Mouse (Mus musculus) hindbrain, embryonic 11.5 days (tissue): ENCODE results near the gene Pou3f1. TPM values are rescaled to one million over a fixed set of nuclear protein-coding genes. Genes with fewer than 3 reads are reported as not detected.

ENCODE experiments used
- ATAC-seq: fragments of 200-750 bp; cut with Nextera tagmentation; 2 replicates; pipeline ENCODE4 v1.8.0; 2017; ENCODE audit warnings: mild to moderate bottlenecking, moderate TSS enrichment, moderate library complexity; ENCODE audit not compliant: low FRiP score
- DNase-seq: peaks from one replicate; pipeline ENCODE4 v3.0.0-alpha.2; 2015; ENCODE audit warnings: low spot score
- H3K27ac ChIP-seq: fragments of 300-500 bp; sonication (generic); 2 replicates; pipeline ENCODE4 v1.5.1; 2014; ENCODE audit warnings: mild to moderate bottlenecking, low read depth, low read length
- H3K27me3 ChIP-seq: fragments of 300-500 bp; sonication (generic); 2 replicates; pipeline ENCODE4 v1.6.1; 2014; ENCODE audit warnings: mild to moderate bottlenecking, low read length, moderate library complexity, mixed read lengths; ENCODE audit not compliant: control insufficient read depth, insufficient read depth
- H3K36me3 ChIP-seq: fragments of 300-500 bp; sonication (generic); 2 replicates; pipeline ENCODE4 v1.6.1; 2014; ENCODE audit warnings: mild to moderate bottlenecking, low read length, moderate library complexity, mixed read lengths; ENCODE audit not compliant: control insufficient read depth, insufficient read depth
- H3K4me1 ChIP-seq: fragments of 300-500 bp; sonication (generic); replicated peaks from 2 replicates; pipeline ENCODE4 v1.6.1; 2014; ENCODE audit warnings: low read length, mixed read lengths; ENCODE audit not compliant: control insufficient read depth, insufficient read depth
- H3K4me2 ChIP-seq: fragments of 300-500 bp; sonication (generic); replicated peaks from 2 replicates; pipeline ENCODE4 v1.6.1; 2014; ENCODE audit warnings: mild to moderate bottlenecking, low read depth, low read length
- H3K4me3 ChIP-seq: fragments of 300-500 bp; sonication (generic); 2 replicates; pipeline ENCODE4 v1.5.1; 2014; ENCODE audit warnings: low read depth, low read length
- H3K9ac ChIP-seq: fragments of 300-500 bp; sonication (generic); 2 replicates; pipeline ENCODE4 v1.6.1; 2014; ENCODE audit warnings: low read depth, low read length
- H3K9me3 ChIP-seq: fragments of 300-500 bp; sonication (generic); 2 replicates; pipeline ENCODE4 v1.6.1; 2016; ENCODE audit warnings: low read length; ENCODE audit not compliant: control insufficient read depth
- WGBS: fragments of 180-500 bp; shearing (Covaris S2); extraction: QIAGEN DNeasy Blood & Tissue Kit; methylation state at CpG from one replicate; pipeline ENCODE4 v1.1.7; 2014; 5-methylcytosine and 5-hydroxymethylcytosine counted together
- polyA plus RNA-seq: library from polyadenylated mRNA; unstranded; fragments of >200 nt; fragmentation: Nextera tagmentation; extraction: Ambion mirVana; gene quantifications from 2 replicates; pipeline ENCODE4 v1.2.1, GENCODE M21; 2014

Pou3f1 gene
- polyA plus RNA-seq, 1 experiment from 2014 or later: 17.4 TPM

DNA sequence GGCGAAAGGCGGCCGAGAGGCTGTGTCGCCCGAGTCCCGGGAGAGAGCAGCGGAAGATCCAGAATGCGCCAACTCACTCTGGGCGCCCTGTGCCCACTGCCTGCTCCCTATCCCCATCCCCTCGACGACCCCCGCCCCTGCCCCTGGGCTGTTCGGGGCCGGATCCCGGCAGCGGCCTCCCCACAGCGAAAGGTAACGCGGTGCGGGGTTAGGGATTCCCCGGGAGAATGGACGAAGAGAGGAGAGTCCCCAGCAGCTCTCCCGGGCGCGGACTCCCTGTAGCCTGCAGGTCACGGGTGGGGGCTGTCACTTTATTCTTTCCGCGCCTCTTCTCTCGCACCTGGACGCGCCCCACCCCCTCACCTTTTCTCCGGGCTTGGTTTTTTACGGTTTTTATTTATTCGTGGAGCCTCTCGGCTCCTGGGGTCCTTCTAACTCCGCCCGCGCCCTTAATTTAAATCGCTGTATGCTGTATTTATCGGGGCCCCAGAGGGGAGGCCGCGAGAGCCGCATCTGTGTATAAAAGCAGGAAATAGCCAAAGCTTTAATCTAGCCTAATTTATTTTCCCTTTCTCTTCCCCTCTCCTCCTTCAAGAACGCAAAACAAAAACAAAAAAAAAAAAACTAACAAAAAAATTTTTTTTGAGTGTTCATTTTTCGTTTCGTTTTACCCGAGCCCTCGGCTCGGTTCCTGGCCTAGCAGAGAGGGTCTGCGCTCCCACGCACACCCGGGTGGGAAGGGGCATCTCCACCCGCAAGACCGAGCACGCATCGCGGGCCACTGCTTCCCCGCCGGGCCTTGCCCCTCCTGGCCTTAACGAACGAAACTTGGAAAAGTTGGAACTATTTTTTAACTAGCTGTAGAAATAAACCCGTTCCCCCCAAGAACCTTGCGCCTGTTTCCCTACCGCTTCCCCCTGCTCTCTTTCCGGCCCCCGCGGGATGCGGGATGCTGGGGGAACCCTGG, 2.9 kb downstream of the Pou3f1 start:
- Histone ChIP-seq H3K4me2 (peak overlapping the region; percentile 87), H3K4me3 (peak overlapping the region; percentile 57), H3K27me3 (peaks cover 61% of the 10 kb centered on the region), H3K9me3 (no peaks in the 10 kb centered on the region), H3K4me1 (peaks cover 11% of the 10 kb centered on the region), H3K27ac (0 out of 2 replicates have a peak overlapping the region, but pooled peaks have one; percentile 24), H3K9ac (peak overlapping the region; percentile 68), H3K36me3 (no peaks in the 10 kb centered on the region)
- WGBS: under 1% methylated on average over 68 of the region's 68 CpGs
- ATAC-seq: no peak
- peak; percentile 53 for DNase-seq

DNA sequence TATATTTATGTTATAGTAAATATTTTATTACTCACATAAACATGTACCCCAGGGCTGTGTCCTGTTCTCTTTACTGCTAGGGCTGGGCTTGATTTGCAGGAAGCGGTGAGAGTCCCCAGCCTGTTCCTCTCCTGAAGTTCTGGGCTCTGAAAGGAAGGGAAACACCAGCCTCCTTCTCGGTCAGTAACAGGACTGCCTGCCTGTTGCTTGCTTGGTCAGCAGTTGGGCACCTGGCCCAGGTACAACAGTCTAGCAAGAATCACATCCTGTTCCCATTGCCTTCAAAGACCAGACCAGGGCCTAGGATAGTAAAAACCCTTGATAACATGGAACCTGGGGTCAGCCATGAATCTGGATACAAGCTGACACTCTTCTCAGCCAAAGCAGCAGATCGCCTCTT, 4.0 kb downstream of the Pou3f1 start:
- no peaks in the 10 kb centered on the region for H3K9me3 ChIP-seq
- peaks cover 11% of the 10 kb centered on the region for H3K4me1 ChIP-seq
- ATAC-seq: no peak
- H3K36me3 ChIP-seq: no peaks in the 10 kb centered on the region
- H3K4me2 ChIP-seq: peak overlapping the region; percentile 35
- peak overlapping the region; percentile 21 for H3K4me3 ChIP-seq
- H3K27ac ChIP-seq: no peak overlapping the region
- 45% methylated on average over 3 of the region's 3 CpGs for WGBS
- DNase-seq: no peak
- H3K27me3 ChIP-seq: peaks cover 51% of the 10 kb centered on the region
- no peak overlapping the region for H3K9ac ChIP-seq

DNA sequence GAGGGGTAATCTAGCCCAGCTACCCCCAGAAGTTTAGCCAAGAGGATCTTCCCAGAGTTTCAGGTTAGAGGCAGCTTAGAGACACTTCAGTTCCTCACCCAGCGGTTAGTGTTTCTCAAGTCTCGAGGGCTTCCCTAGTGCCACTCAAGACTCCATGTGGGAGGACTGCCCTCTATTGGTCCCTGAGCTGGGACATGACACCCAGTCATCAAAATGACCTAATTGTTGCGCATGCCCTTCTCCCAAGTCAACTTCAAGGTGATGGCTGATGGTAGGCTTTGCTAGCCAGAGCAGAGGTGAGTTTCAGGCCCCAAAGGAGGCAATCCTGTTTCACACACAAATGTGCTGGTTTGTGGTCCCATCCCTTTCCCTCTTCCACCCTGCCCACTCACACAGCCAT, 6.4 kb downstream of the Pou3f1 start:
- peaks cover 16% of the 10 kb centered on the region for H3K4me1 ChIP-seq
- H3K4me2 ChIP-seq: no peak overlapping the region
- DNase-seq (no peak), ATAC-seq (no peak)
- H3K9me3 ChIP-seq: no peaks in the 10 kb centered on the region
- H3K36me3 ChIP-seq: no peaks in the 10 kb centered on the region
- no peak overlapping the region for H3K9ac ChIP-seq
- H3K27me3 ChIP-seq: peaks cover 38% of the 10 kb centered on the region
- no peak overlapping the region for H3K4me3 ChIP-seq
- WGBS: 66% methylated on average over 3 of the region's 3 CpGs
- H3K27ac ChIP-seq: no peak overlapping the region

DNA sequence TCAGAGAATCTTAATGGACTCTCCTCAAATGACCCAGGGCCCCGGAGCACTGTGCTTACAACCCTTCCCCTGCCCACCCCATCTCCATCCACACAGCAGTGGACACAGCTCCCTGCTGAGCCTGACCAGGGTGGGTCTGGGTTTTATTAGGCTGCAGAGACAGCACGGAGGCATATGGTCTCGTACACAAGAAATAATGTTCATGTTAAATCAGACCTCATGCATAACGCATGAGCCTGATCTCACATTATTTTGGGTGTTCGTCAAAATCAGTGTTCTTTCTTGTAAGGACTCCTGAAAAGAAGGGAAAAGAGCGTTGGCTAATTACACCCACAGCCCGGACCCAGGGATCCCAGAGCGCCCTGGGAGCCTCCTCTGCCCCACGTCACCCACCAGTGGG, 7.6 kb downstream of the Pou3f1 start:
- Histone ChIP-seq H3K9me3 (no peaks in the 10 kb centered on the region), H3K4me2 (no peak overlapping the region), H3K4me3 (no peak overlapping the region), H3K27me3 (peaks cover 28% of the 10 kb centered on the region), H3K4me1 (peaks cover 18% of the 10 kb centered on the region), H3K36me3 (no peaks in the 10 kb centered on the region), H3K9ac (no peak overlapping the region), H3K27ac (no peak overlapping the region; the same call in 1 of the 2 replicates)
- WGBS: 61% methylated on average over 9 of the region's 9 CpGs
- DNase-seq (no peak), ATAC-seq (no peak)

DNA sequence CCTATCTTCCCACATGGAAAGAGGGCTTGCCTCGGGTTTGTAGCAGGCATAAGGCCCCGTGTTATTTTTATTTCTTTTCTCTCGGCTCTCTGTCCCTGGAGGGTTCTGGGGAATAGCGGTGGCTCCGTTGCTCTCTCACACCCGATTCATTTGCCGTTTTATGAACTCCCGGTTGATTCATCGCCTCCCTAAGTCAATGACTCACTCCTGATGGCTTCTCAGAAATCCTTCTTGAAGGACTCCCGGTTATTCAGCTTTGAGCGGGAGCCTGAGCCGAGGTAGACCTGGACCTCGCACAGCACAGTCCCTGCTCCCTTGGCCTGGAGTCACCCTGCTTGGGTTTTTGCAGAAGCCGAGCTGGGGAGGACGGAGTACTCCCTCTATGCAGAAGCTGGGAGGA, 8.0 kb downstream of the Pou3f1 start:
- Histone ChIP-seq H3K27ac (no peak overlapping the region; the same call in 1 of the 2 replicates), H3K36me3 (no peaks in the 10 kb centered on the region), H3K27me3 (peaks cover 25% of the 10 kb centered on the region), H3K4me1 (peaks cover 18% of the 10 kb centered on the region), H3K4me3 (no peak overlapping the region), H3K4me2 (no peak overlapping the region), H3K9ac (no peak overlapping the region), H3K9me3 (no peaks in the 10 kb centered on the region)
- DNase-seq: no peak
- no peak for ATAC-seq
- 69% methylated on average over 15 of the region's 15 CpGs for WGBS

DNA sequence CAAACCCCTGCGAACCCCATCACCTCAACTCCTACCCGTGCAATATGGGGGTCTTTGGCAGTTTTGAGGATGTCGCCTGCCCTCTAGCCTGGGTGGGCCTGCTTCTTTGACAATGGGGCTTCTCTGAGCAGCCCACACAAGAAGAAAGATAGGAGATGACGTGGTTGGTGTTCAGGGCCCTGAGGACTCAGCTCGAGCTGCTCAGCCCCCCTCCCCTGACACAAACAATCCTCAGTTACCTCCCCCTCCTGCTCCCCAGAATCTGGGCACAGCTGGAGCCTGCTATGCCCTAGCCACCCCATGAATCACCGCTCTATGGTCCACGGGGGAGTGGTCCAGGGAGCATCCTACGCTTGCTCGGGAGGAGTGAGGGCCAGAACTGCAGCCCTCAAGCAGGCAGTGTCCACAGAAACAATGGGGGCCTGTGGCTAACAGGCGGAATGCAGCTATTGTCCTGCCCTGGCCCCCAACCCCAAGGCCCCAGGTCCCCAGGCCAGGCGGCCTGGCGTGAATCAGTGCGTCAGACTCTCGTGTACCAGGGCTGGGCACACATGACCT, 10.9 kb downstream of the Pou3f1 start:
- H3K36me3 ChIP-seq: no peaks in the 10 kb centered on the region
- peaks cover 18% of the 10 kb centered on the region for H3K27me3 ChIP-seq
- H3K27ac ChIP-seq: peak overlapping the region; percentile 81
- peak overlapping the region; percentile 19 for H3K4me2 ChIP-seq
- no peak for DNase-seq
- peaks cover 16% of the 10 kb centered on the region for H3K4me1 ChIP-seq
- ATAC-seq: peak; percentile 65
- peak overlapping the region; percentile 40; the same call in 1 of the 2 replicates for H3K9ac ChIP-seq
- WGBS: 15% methylated on average over 14 of the region's 14 CpGs
- H3K9me3 ChIP-seq: no peaks in the 10 kb centered on the region
- H3K4me3 ChIP-seq: no peak overlapping the region

DNA sequence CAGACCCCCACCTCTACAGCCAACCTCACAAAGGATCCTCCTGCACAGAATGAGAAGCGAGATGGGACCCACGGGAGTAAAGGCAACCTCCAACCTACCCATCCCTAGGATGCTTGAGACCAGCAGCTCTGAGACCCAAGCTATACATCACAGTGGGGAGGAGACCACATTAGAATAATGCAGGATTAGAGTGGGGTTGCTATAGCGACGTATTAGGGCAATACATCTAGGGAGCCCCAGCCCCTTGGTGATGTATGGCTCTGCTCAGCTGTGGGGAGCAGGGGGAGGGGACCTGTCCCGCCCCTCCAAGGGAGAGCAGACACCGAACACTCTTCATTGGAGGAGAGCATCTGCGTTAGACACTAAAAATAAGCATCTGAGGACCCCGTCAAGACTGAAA, 11.5 kb downstream of the Pou3f1 start:
- peak overlapping the region; percentile 40; the same call in 1 of the 2 replicates for H3K9ac ChIP-seq
- DNase-seq (peak; percentile 62), ATAC-seq (peak; percentile 90)
- peak overlapping the region; percentile 81 for H3K27ac ChIP-seq
- peaks cover 18% of the 10 kb centered on the region for H3K27me3 ChIP-seq
- 12% methylated on average over 8 of the region's 8 CpGs for WGBS
- no peaks in the 10 kb centered on the region for H3K9me3 ChIP-seq
- H3K36me3 ChIP-seq: no peaks in the 10 kb centered on the region
- H3K4me3 ChIP-seq: no peak overlapping the region
- peak overlapping the region; percentile 19; the same call in 1 of the 2 replicates for H3K4me2 ChIP-seq
- peaks cover 18% of the 10 kb centered on the region for H3K4me1 ChIP-seq

DNA sequence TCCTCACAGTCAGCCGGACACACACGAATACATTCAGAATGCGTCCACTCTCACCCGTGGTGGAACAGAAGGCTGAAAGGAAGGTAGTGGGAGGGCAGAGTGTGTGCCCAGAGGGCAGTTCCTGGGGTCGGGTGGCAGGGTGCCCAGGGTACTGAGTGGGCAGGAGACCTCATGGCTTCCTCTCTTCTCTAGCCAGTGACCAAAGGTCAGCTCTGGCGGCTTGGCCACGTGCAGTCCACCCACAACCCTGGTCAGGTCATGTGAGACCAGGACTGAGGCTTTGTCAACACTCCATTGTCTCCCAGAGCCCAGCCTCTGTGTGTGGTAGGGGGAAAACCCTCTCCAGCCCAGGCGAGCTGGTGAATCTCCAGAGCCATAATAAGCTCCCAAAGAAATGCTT, 13.6 kb downstream of the Pou3f1 start:
- WGBS: 58% methylated on average over 8 of the region's 8 CpGs
- no peaks in the 10 kb centered on the region for H3K36me3 ChIP-seq
- ATAC-seq: no peak
- H3K27ac ChIP-seq: no peak overlapping the region
- peaks cover 18% of the 10 kb centered on the region for H3K27me3 ChIP-seq
- H3K4me3 ChIP-seq: no peak overlapping the region
- DNase-seq: no peak
- H3K4me1 ChIP-seq: peaks cover 23% of the 10 kb centered on the region
- H3K4me2 ChIP-seq: no peak overlapping the region
- H3K9ac ChIP-seq: no peak overlapping the region
- H3K9me3 ChIP-seq: no peaks in the 10 kb centered on the region
